Mouse (Mus musculus): ENCODE measurements around the gene Wnt9b.
"Not testable (repeated sequence)": the region's sequence is repeated elsewhere in the genome, so short reads cannot be mapped to it uniquely, and the experiment has no call there.

Gene Wnt9b

GRCm38 (mm10) chr11:103749306-103750089 is at the start of gene Wnt9b:
Wnt9b (minus strand) TSS chr11:103749821.
- DNase-seq (ENCODE audit: low spot score in 2 of 2): no peak

- DNase-seq (ENCODE audit: low spot score in 2 of 2): no peak
Observed at GRCm38 (mm10) chr11:103789951-103790350, 40.3 kb upstream of the Wnt9b start.

DNA sequence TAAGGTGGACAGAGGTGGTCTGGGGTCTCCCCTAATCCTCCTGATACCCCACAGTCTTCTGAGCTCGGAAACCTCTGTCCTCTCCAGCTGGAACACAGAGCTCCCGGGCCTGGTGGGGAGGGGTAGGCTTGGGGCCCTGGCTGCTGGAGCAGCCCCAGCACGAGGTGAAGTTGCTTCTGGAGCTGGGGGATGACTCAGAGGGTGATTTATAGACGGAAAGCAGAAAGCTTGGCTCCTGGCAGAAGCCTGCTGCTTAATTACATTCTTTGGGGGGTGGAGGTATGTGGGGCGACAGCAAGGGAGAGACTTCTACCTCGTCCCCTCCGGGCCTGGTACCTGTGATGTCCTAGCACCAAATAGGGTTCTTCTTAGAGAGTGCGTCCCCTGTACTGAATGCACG is 30.5 kb upstream of the Wnt9b start:
- DNase-seq (ENCODE audit: low spot score in 2 of 2): no peak

DNA sequence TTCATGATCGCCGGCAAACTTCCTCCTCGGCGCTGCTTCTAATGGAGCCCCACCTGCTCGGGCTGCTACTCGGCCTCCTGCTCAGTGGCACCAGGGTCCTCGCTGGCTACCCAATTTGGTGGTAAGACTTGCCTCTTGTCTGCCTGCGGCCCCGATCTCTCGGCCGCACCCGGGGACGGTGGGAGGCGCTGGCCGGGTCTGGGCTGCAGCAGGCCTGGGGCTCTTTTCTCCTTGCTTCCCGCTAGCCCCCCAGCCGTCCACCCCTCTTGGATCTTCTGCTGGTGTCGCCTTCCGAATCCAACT is 24.6 kb upstream of the Wnt9b start:
- DNase-seq (ENCODE audit: low spot score in 2 of 2): no peak

- DNase-seq (ENCODE audit: low spot score in 2 of 2): no peak
Observed at GRCm38 (mm10) chr11:103773387-103774227, 24.0 kb upstream of the Wnt9b start, which contains the start of gene Wnt3. Wnt3 (plus strand) TSS chr11:103774150.

DNA sequence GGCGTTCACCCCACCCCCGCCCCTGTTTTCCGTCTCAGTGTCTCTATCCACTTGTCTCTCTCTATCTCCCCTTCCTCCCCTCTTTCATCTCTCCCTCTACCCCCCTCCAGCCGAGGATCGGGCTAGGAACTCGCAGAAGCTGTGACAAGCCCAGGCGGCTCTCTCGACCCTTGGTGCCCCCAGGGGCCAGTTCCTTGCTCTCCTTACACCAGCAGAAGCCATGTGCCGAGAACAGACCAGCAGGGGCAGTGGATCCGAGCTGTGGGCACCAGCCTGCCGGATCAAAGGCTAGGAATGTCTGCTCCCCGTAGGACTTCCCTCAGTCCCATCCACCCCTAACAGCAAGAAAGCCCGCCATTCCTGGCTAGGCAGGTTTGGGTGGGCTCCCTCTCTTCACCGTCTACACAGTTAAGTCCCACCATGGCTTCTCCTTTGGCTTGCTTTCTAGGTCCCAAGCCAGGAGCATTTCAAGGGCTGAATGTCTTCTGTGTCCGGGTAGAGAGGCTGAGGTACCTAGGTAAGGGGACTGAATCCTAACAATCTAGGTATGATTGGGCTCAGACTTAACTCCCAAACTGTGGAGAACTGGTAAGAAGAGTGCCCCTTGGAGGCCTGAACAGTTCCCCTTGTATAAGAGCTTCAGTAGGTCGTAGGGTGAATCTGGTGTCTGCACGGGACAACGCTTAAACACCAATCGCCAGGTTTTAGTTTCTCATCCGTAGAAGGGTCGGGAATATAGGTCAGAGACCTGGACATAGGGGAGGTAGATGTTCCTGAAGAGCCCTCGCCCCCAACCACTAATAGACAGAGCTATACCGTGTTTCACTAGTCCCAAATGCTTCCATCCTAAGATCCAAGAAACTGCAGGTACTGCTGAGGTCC is 23.1 kb upstream of the Wnt9b start:
- DNase-seq (ENCODE audit: low spot score in 2 of 2): no peak

- DNase-seq (ENCODE audit: low spot score in 2 of 2): no peak
Observed at GRCm38 (mm10) chr11:103771160-103771817, 21.7 kb upstream of the Wnt9b start.

GRCm38 (mm10) chr11:103765556-103766011 is 16.0 kb upstream of the Wnt9b start:
- no peak for DNase-seq (ENCODE audit: low spot score in 2 of 2)

GRCm38 (mm10) chr11:103764601-103765000 is 15.0 kb upstream of the Wnt9b start:
- DNase-seq (ENCODE audit: low spot score in 2 of 2): no peak

- DNase-seq (ENCODE audit: low spot score in 2 of 2): peak in 1 of 2 experiments; percentile 32
Observed at GRCm38 (mm10) chr11:103763410-103764163, 14.0 kb upstream of the Wnt9b start.

DNA sequence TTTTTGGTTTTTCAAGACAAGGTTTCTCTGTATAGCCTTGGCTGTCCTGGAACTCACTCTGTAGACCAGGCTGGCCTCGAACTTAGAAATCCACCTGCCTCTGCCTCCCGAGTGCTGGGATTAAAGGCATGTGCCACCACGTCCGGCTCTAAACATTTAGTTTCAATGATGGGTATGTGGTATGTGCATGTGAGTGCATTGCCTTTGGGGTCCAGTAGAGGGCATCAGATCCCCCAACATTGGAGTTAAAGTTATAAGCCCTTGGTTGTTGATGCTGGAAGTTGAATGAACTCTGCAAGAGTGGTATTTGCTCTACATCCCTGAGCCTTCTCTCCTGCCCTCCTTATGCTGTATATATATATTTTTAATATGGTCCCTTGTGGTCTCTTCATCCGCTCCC is 11.3 kb upstream of the Wnt9b start:
- DNase-seq (ENCODE audit: low spot score in 2 of 2): not testable (repeated sequence)

GRCm38 (mm10) chr11:103760101-103760500 is 10.5 kb upstream of the Wnt9b start:
- no peak for DNase-seq (ENCODE audit: low spot score in 2 of 2)

DNA sequence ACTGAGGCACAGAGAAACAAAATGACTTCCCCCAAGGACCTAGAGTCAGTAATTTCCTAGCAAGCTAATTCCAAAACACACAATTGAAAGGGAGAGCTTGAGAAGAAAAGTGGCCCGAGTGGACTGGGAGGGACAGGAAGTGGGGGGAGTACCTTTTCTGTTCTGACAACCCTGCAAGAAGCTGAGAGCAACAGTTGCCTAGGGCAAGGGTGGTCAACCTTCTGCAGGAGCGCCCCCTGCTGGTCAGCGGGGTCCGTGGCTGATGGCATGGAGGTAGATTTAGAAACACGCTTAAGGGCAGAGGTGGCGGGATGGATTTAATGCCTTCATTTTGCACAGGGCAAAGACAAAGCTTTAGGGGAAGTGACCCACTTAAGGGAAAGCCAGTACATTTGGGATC is 9.1 kb upstream of the Wnt9b start:
- DNase-seq (ENCODE audit: low spot score in 2 of 2): peak in 1 of 2 experiments; percentile 56

DNA sequence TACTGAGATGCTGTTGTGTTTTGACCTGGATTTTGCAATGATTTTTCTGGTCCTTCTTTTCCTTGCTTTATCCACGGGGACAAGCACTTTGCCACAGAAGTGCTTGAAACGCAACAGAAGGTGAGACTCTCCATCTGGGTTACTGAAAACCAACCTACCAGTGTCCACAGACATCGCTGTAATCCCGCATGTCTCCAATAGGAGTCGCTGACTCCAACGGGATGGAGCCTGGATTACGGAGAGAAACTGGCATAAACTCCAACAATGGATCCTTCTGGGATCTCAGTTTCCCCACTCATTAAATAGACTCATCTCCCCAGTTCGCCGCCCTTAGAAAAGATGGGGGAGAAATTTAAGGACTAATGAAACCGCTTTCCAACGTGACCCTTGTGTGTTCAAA is 8.4 kb upstream of the Wnt9b start:
- no peak for DNase-seq (ENCODE audit: low spot score in 2 of 2)

DNA sequence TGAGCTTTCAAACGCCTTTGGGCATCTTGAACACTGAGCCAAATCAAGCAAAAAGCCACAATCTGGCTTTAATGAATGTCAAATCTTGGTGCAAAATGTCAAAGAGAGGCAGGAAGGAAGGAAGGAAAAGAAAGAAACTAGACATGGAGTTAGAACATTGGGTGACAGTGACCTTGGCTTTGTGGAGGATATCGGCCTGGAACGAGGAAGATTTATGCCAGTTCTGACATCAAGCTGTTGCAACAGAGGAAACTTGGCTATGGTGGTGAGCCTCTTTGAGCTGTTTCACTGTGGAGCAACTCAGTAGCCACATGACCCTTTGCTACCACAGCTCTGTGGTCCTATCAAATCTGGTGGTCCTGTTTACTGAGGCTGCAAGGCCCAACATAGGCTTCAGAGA is 991 bp upstream of the Wnt9b start:
- DNase-seq (ENCODE audit: low spot score in 2 of 2): no peak

- no peak for DNase-seq (ENCODE audit: low spot score in 2 of 2)
Observed at GRCm38 (mm10) chr11:103735046-103735781, 14.4 kb downstream of the Wnt9b start.

DNA sequence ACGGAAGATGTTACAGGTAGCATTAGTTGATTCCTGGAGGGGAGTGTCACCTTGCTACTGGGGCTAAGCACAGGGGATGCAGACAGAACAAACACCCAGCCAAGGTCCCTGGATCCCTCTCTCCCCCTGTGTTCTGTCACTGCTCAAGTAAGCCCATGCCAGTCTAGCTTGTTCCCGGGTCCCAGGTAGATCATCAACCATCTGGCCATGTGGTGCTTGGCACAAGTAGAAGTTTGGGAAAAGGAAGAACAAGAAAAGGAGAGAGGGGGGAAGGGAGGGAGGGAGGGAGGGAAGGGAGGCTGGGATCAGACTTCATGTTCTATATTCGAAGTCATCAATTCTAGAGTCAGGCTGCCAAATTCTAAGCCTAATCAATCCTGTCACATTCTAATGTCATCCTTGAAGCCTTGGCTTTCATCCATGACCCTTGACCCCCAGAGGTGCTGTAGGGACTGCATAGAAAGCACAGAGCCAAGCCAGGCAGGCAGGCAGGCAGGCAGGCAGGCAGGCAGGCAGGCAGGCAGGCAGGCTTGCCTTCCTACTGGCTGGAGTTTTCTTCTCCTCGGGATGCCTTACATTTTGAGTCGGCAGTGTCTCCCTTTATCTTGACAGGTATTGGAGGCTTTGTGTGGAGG is 15.1 kb downstream of the Wnt9b start:
- DNase-seq (ENCODE audit: low spot score in 2 of 2): no peak

- DNase-seq (ENCODE audit: low spot score in 2 of 2): no peak
Observed at GRCm38 (mm10) chr11:103733961-103734360, 15.7 kb downstream of the Wnt9b start.

GRCm38 (mm10) chr11:103733069-103733468 is 16.6 kb downstream of the Wnt9b start:
- no peak for DNase-seq (ENCODE audit: low spot score in 2 of 2)

Data from frontal cortex, postnatal 14 days (tissue).